Mouse (Mus musculus) embryonic facial prominence, embryonic 11.5 days (tissue): ENCODE data around the gene Nhsl1. TPM values are rescaled to one million over a fixed set of nuclear protein-coding genes. Genes with fewer than 3 reads are reported as not detected.
"Not testable (repeated sequence)": the region's sequence is repeated elsewhere in the genome, so short reads cannot be mapped to it uniquely, and the experiment has no call there.

Experiments
- ATAC-seq: fragments of 200-750 bp; cut with Nextera tagmentation; replicated peaks from 2 replicates; pipeline ENCODE4 v1.8.0; 2017; ENCODE audit warnings: low read depth; ENCODE audit not compliant: insufficient number of reproducible peaks, low FRiP score, low TSS enrichment
- DNase-seq: peaks from one replicate; pipeline ENCODE4 v3.0.0-alpha.2; 2015; ENCODE audit warnings: low spot score
- H3K27ac ChIP-seq: fragments of 300-500 bp; sonication (generic); replicated peaks from 2 replicates; pipeline ENCODE4 v1.5.1; 2014; ENCODE audit warnings: mild to moderate bottlenecking, low read depth, low read length, control low read depth
- H3K27me3 ChIP-seq: fragments of 300-500 bp; sonication (generic); 2 replicates; pipeline ENCODE4 v1.6.1; 2014; ENCODE audit warnings: mild to moderate bottlenecking, low read length, moderate library complexity, mixed read lengths; ENCODE audit not compliant: control insufficient read depth, insufficient read depth
- H3K36me3 ChIP-seq: fragments of 300-500 bp; sonication (generic); replicated peaks from 2 replicates; pipeline ENCODE4 v1.6.1; 2014; ENCODE audit warnings: low read depth, mild to moderate bottlenecking, low read length, moderate library complexity, mixed read lengths; ENCODE audit not compliant: control insufficient read depth, insufficient read depth
- H3K4me1 ChIP-seq: fragments of 300-500 bp; sonication (generic); 2 replicates; pipeline ENCODE4 v1.6.1; 2014; ENCODE audit warnings: low read length, mixed read lengths; ENCODE audit not compliant: control insufficient read depth, insufficient read depth
- H3K4me2 ChIP-seq: fragments of 300-500 bp; sonication (generic); 2 replicates; pipeline ENCODE4 v1.6.1; 2014; ENCODE audit warnings: low read depth, mild to moderate bottlenecking, control low read depth, low read length, moderate library complexity
- H3K4me3 ChIP-seq: fragments of 300-500 bp; sonication (generic); 2 replicates; pipeline ENCODE4 v1.5.1; 2014; ENCODE audit warnings: low read depth, low read length, control low read depth
- H3K9ac ChIP-seq: fragments of 300-500 bp; sonication (generic); replicated peaks from 2 replicates; pipeline ENCODE4 v1.6.1; 2014; ENCODE audit warnings: mild to moderate bottlenecking, control low read depth, low read length
- H3K9me3 ChIP-seq: fragments of 300-500 bp; sonication (generic); replicated peaks from 2 replicates; pipeline ENCODE4 v1.6.1; 2016; ENCODE audit warnings: mild to moderate bottlenecking, low read length, inconsistent platforms, mixed read lengths; ENCODE audit not compliant: control insufficient read depth
- WGBS: fragments of 180-500 bp; shearing (Covaris S2); extraction: QIAGEN DNeasy Blood & Tissue Kit; methylation state at CpG from one replicate; pipeline ENCODE4 v1.1.7; 2014; 5-methylcytosine and 5-hydroxymethylcytosine counted together
- polyA plus RNA-seq: library from polyadenylated mRNA; unstranded; fragments of >200 nt; fragmentation: Nextera tagmentation; extraction: Ambion mirVana; gene quantifications from 2 replicates; pipeline ENCODE4 v1.2.1, GENCODE M21; 2014

Gene Nhsl1
- polyA plus RNA-seq, 1 experiment from 2014 or later = 12.5 TPM

- Histone ChIP-seq H3K9me3 (no peaks in the 10 kb centered on the region), H3K4me3 (peak overlapping the region; percentile 56), H3K4me1 (no peaks in the 10 kb centered on the region), H3K4me2 (peak overlapping the region; percentile 87), H3K36me3 (no peaks in the 10 kb centered on the region), H3K27me3 (no peaks in the 10 kb centered on the region), H3K9ac (peak overlapping the region; percentile 71), H3K27ac (no peak overlapping the region)
- no peak for DNase-seq
- ATAC-seq = no peak
- WGBS = 13% methylated on average over 13 of the region's 13 CpGs
Measured at GRCm38 (mm10) chr10:18545309-18545708, 226.5 kb downstream of the Nhsl1 start.

- 0% methylated on average over 22 of the region's 22 CpGs for WGBS
- peak; percentile 85 for DNase-seq
- Histone ChIP-seq H3K4me2 (peak within 1 kb of the TSS; percentile 87), H3K36me3 (no peaks in the 10 kb centered on the region), H3K4me3 (peak within 1 kb of the TSS; percentile 56), H3K9me3 (no peaks in the 10 kb centered on the region), H3K27me3 (no peaks in the 10 kb centered on the region), H3K4me1 (no peaks in the 10 kb centered on the region), H3K27ac (no peak within 1 kb of the TSS), H3K9ac (peak within 1 kb of the TSS; percentile 71)
- peak; percentile 86 for ATAC-seq
Measured at GRCm38 (mm10) chr10:18545813-18546235, 227.0 kb downstream of the Nhsl1 start, which contains the start of gene Hebp2. TSS of gene Hebp2 (minus strand) at chr10:18546076.

GRCm38 (mm10) chr10:18547381-18547780 is 228.6 kb downstream of the Nhsl1 start:
- no peaks in the 10 kb centered on the region for H3K4me1 ChIP-seq
- H3K36me3 ChIP-seq = no peaks in the 10 kb centered on the region
- no peaks in the 10 kb centered on the region for H3K9me3 ChIP-seq
- H3K27me3 ChIP-seq = no peaks in the 10 kb centered on the region
- no peak overlapping the region for H3K4me3 ChIP-seq
- H3K27ac ChIP-seq = no peak overlapping the region
- DNase-seq (no peak), ATAC-seq (no peak)
- H3K9ac ChIP-seq = no peak overlapping the region
- 90% methylated on average over 4 of the region's 4 CpGs for WGBS
- no peak overlapping the region for H3K4me2 ChIP-seq

GRCm38 (mm10) chr10:18549321-18550216 is 230.8 kb downstream of the Nhsl1 start:
- Histone ChIP-seq H3K36me3 (no peaks in the 10 kb centered on the region), H3K4me2 (peak overlapping the region; percentile 68), H3K9me3 (no peaks in the 10 kb centered on the region), H3K27me3 (no peaks in the 10 kb centered on the region), H3K9ac (peak overlapping the region; percentile 44), H3K27ac (no peak overlapping the region), H3K4me1 (no peaks in the 10 kb centered on the region), H3K4me3 (peak overlapping the region; percentile 35)
- ATAC-seq = no peak
- peak; percentile 52 for DNase-seq
- WGBS = 1% methylated on average over 35 of the region's 35 CpGs

- DNase-seq, H3K9me3 ChIP-seq, ATAC-seq, H3K27me3 ChIP-seq, H3K4me2 ChIP-seq, H3K4me3 ChIP-seq, H3K36me3 ChIP-seq, H3K9ac ChIP-seq, H3K27ac ChIP-seq, H3K4me1 ChIP-seq: not testable (repeated sequence)
- WGBS = 85% methylated on average over 9 of the region's 9 CpGs
Measured at GRCm38 (mm10) chr10:18559076-18559475, 240.3 kb downstream of the Nhsl1 start.

GRCm38 (mm10) chr10:18561445-18561844 is 242.7 kb downstream of the Nhsl1 start:
- no peaks in the 10 kb centered on the region for H3K36me3 ChIP-seq
- WGBS = 52% methylated on average over 5 of the region's 5 CpGs

DNA sequence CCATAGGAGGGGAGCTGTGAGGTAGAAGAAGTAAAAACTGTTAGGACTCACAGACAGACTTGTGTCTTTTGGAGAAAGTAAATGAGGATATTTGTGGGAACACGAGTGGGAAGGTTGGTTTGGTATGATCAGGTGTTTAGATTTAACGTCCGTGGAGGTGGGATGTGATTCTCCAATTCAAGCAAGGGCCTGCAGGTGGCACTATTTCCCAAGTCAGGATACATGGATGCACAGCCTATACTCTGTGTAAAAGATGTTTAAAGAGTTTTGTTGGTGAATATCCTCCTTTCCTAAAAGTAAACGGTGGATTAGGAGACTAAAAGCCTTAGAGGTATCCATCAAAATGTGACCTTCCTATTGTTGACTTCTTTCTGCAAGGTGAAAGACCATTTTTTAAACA is 244.2 kb downstream of the Nhsl1 start:
- H3K4me3 ChIP-seq = no peak overlapping the region
- no peaks in the 10 kb centered on the region for H3K9me3 ChIP-seq
- no peak overlapping the region for H3K4me2 ChIP-seq
- H3K27ac ChIP-seq = no peak overlapping the region
- H3K27me3 ChIP-seq = no peaks in the 10 kb centered on the region
- DNase-seq = peak; percentile 66
- 8% methylated on average over 4 of the region's 4 CpGs for WGBS
- ATAC-seq = no peak
- no peaks in the 10 kb centered on the region for H3K36me3 ChIP-seq
- H3K4me1 ChIP-seq = no peaks in the 10 kb centered on the region
- no peak overlapping the region for H3K9ac ChIP-seq

More at GRCm38 (mm10) chr10:18561445-18561844, 242.7 kb downstream of the Nhsl1 start:
- Histone ChIP-seq H3K4me2 (no peak overlapping the region), H3K4me1 (no peaks in the 10 kb centered on the region), H3K9ac (no peak overlapping the region), H3K27ac (no peak overlapping the region), H3K9me3 (no peaks in the 10 kb centered on the region), H3K27me3 (no peaks in the 10 kb centered on the region), H3K4me3 (no peak overlapping the region)
- no peak for DNase-seq
- no peak for ATAC-seq

DNA sequence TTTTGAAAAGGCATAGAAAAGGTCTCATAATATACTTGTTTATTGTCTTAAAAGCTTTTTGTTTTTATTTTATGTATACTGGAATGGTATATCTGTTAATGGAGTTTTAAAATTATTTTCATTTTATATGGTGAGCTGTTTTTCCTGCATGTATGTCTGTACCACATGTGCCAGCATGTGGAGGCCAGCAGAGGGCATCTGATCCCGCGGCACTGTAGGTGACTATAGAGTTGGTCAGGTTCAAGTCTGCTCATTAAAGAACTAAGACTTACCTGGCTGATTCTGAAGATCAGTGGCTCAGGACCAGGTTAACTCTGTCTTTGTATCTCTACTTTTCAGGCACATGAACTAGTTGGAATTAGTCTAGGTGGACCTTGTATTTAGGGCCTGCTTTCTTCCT is 253.8 kb downstream of the Nhsl1 start:
- H3K36me3 ChIP-seq = no peaks in the 10 kb centered on the region
- ATAC-seq = no peak
- no peak overlapping the region for H3K9ac ChIP-seq
- 56% methylated on average over 2 of the region's 2 CpGs for WGBS
- no peak overlapping the region for H3K27ac ChIP-seq
- H3K9me3 ChIP-seq = no peaks in the 10 kb centered on the region
- H3K27me3 ChIP-seq = no peaks in the 10 kb centered on the region
- no peak overlapping the region for H3K4me3 ChIP-seq
- no peak for DNase-seq
- H3K4me1 ChIP-seq = no peaks in the 10 kb centered on the region
- no peak overlapping the region for H3K4me2 ChIP-seq
